Mouse (Mus musculus) CD4-positive helper T cell, adult 2 months (primary cell): ENCODE results near the gene Fbxw2.
"Not testable (repeated sequence)": the region's sequence is repeated elsewhere in the genome, so short reads cannot be mapped to it uniquely, and the experiment has no call there.

Experiments
- DNase-seq: peaks from one replicate; pipeline ENCODE4 v3.0.0-alpha.2; 2012; ENCODE audit warnings: low read depth, missing footprints, low spot score

Fbxw2 gene

GRCm38 (mm10) chr2:34825827-34826459 lies at the start of gene Fbxw2:
Gene Fbxw2, minus strand, starts transcription at chr2:34826311.
- DNase-seq, result peak; percentile 92

- no peak for DNase-seq
These were observed 48.8 kb upstream of the Fbxw2 start, which contains the start of gene Psmd5 for GRCm38 (mm10) chr2:34874816-34875345. Gene Psmd5, minus strand, starts transcription at chr2:34874968.

- DNase-seq, result no peak
These were observed 48.2 kb upstream of the Fbxw2 start, which contains the start of gene Cutal for GRCm38 (mm10) chr2:34874271-34874670. Gene Cutal, plus strand, starts transcription at chr2:34874396.

- peak; percentile 99 for DNase-seq
These were observed 44.7 kb upstream of the Fbxw2 start for GRCm38 (mm10) chr2:34870520-34871474.

- no peak for DNase-seq
These were observed 43.6 kb upstream of the Fbxw2 start for GRCm38 (mm10) chr2:34869680-34870079.

GRCm38 (mm10) chr2:34857728-34858127 lies 31.6 kb upstream of the Fbxw2 start:
- no peak for DNase-seq

- DNase-seq, result no peak
These were observed 29.2 kb upstream of the Fbxw2 start for GRCm38 (mm10) chr2:34855265-34855664.

GRCm38 (mm10) chr2:34847702-34848101 lies 21.6 kb upstream of the Fbxw2 start:
- DNase-seq, result no peak

GRCm38 (mm10) chr2:34843211-34843939 lies 17.3 kb upstream of the Fbxw2 start:
- no peak for DNase-seq

GRCm38 (mm10) chr2:34841706-34842105 lies 15.6 kb upstream of the Fbxw2 start:
- no peak for DNase-seq

GRCm38 (mm10) chr2:34840143-34840542 lies 14.0 kb upstream of the Fbxw2 start:
- DNase-seq, result not testable (repeated sequence)

GRCm38 (mm10) chr2:34835669-34836068 lies 9.6 kb upstream of the Fbxw2 start:
- no peak for DNase-seq

- DNase-seq, result no peak
These were observed 7.5 kb upstream of the Fbxw2 start for GRCm38 (mm10) chr2:34833624-34834023.

GRCm38 (mm10) chr2:34832766-34833457 lies 6.8 kb upstream of the Fbxw2 start, which contains the start of gene Gm34653:
Gene Gm34653, plus strand, starts transcription at chr2:34833007.
- not testable (repeated sequence) for DNase-seq

GRCm38 (mm10) chr2:34830066-34830465 lies 4.0 kb upstream of the Fbxw2 start:
- not testable (repeated sequence) for DNase-seq

- no peak for DNase-seq
These were observed 1.9 kb upstream of the Fbxw2 start for GRCm38 (mm10) chr2:34828026-34828425.

- DNase-seq, result no peak
These were observed 1.5 kb upstream of the Fbxw2 start for GRCm38 (mm10) chr2:34827591-34827990.

- DNase-seq, result no peak
These were observed 535 bp upstream of the Fbxw2 start for GRCm38 (mm10) chr2:34826460-34827231.

- no peak for DNase-seq
These were observed 7.6 kb downstream of the Fbxw2 start for GRCm38 (mm10) chr2:34818492-34818891.

- not testable (repeated sequence) for DNase-seq
These were observed 10.2 kb downstream of the Fbxw2 start for GRCm38 (mm10) chr2:34815893-34816292.
